In genomic region chr17:36231318-36231717, GRCm38 (mm10) we compare ENCODE assay signal across 9 mouse cellular contexts. TPM values are rescaled to one million over a fixed set of nuclear protein-coding genes. Genes with fewer than 3 reads are reported as not detected.
DNase-seq lines count a peak whose midpoint lies in the region; ATAC-seq and TF ChIP-seq lines count a peak whose summit lies in the region.
"Had no signal": no experiment of that assay in that cellular context is flagged by ENCODE, and none has a peak within 500 bp of the region (broad histone marks: within the 10 kb centered on the region; RNA-seq: fewer than 3 reads in every experiment).

No protein-coding gene starts in this region.

- TF ChIP-seq CTCF in embryonic fibroblast, embryonic 13.5 days (IDR thresholded peaks at IDR 0.05; ENCODE audit: borderline replicate concordance, insufficient read depth, low read length): peak; percentile 52; the same call in 1 of the 2 replicates

- peak; percentile 100 for DNase-seq in CD4-positive, CD25-positive, alpha-beta regulatory T cell, adult 2 months (ENCODE audit: low read depth, low spot score)
- DNase-seq in neural tube, embryonic 10.5 days (ENCODE audit: extremely low spot score, low spot score): peak; percentile 100
- peak; percentile 82 for DNase-seq in kidney, postnatal 10 days
- peak; percentile 64 for DNase-seq in lung, postnatal 25 days (ENCODE audit: low spot score)
- peak; percentile 70 to 74 for DNase-seq in spleen, postnatal 36 days (ENCODE audit: low spot score in 2 of 2)

- WGBS in neural tube, embryonic 15.5 days: 8% methylated on average over 36 of the region's 36 CpGs

- peaks cover 50% of the 10 kb centered on the region for H3K27me3 ChIP-seq in neural tube, embryonic 15.5 days (replicated peaks)

- no peaks in the 10 kb centered on the region for H3K36me3 ChIP-seq in neural tube, embryonic 15.5 days

- H3K9ac ChIP-seq in neural tube, embryonic 15.5 days (replicated peaks): no peak overlapping the region

- no peak overlapping the region for H3K4me3 ChIP-seq in neural tube, embryonic 15.5 days (replicated peaks)
- no peak overlapping the region for H3K4me3 ChIP-seq in embryonic fibroblast, embryonic 13.5 days (ENCODE audit: insufficient read depth, low read length)

- H3K9me3 ChIP-seq in neural tube, embryonic 15.5 days (replicated peaks): no peaks in the 10 kb centered on the region

- no peak overlapping the region for H3K27ac ChIP-seq in neural tube, embryonic 15.5 days (replicated peaks)
- H3K27ac ChIP-seq in embryonic fibroblast, embryonic 13.5 days (ENCODE audit: insufficient read depth, low read length): no peak overlapping the region
- H3K27ac ChIP-seq: macrophage had no signal

- H3K4me1 ChIP-seq in neural tube, embryonic 15.5 days: no peaks in the 10 kb centered on the region
- no peaks in the 10 kb centered on the region for H3K4me1 ChIP-seq in embryonic fibroblast, embryonic 13.5 days (ENCODE audit: control insufficient read depth, insufficient read depth, low read length)

- TF ChIP-seq POLR2A in embryonic fibroblast, embryonic 13.5 days (IDR thresholded peaks at IDR 0.05; ENCODE audit: low read depth, low read length): no peak

- no peak overlapping the region for H3K4me2 ChIP-seq in neural tube, embryonic 15.5 days

- no peak for ATAC-seq in CD4-positive, CD25-positive, alpha-beta regulatory T cell, adult 4 months
- ATAC-seq in neural tube, embryonic 15.5 days (ENCODE audit: low FRiP score): no peak

RNA-seq across cellular contexts. Expression of gene Rpp21, which starts 26.6 kb away (rescaled TPM):
- polyA plus RNA-seq in CD4-positive, CD25-positive, alpha-beta regulatory T cell, adult 4 months (2017; shearing (Covaris generic)): 100 to 1,000 TPM; 191 to 211 TPM
- polyA plus RNA-seq in neural tube, embryonic 15.5 days (2015; fragmentation: Nextera tagmentation; extraction: Ambion mirVana): 140 and 149 TPM in 2 replicates
- 19.5 and 20.3 TPM in 2 replicates for polyA plus RNA-seq in embryonic fibroblast, embryonic 13.5 days (2011; ENCODE audit: insufficient read length, low read depth, missing spikeins)

RNA-seq across cellular contexts. Expression of gene Trim39, which starts 40.7 kb away (rescaled TPM):
- polyA plus RNA-seq in CD4-positive, CD25-positive, alpha-beta regulatory T cell, adult 4 months (2017; shearing (Covaris generic)): 10 to 100 TPM; 17.2 to 25.9 TPM
- polyA plus RNA-seq in neural tube, embryonic 15.5 days (2015; fragmentation: Nextera tagmentation; extraction: Ambion mirVana): 23.7 and 26.7 TPM in 2 replicates
- polyA plus RNA-seq in embryonic fibroblast, embryonic 13.5 days (2011; ENCODE audit: insufficient read length, low read depth, missing spikeins): 13.2 and 13.8 TPM in 2 replicates

RNA-seq across cellular contexts. Expression of gene H2-T3, which starts 41.2 kb away (rescaled TPM):
- 1 to 10 TPM in 1 of 2 experiments, under 1 TPM in 1; 0.95 to 1.3 TPM for polyA plus RNA-seq in CD4-positive, CD25-positive, alpha-beta regulatory T cell, adult 4 months (2017; shearing (Covaris generic))
- polyA plus RNA-seq in neural tube, embryonic 15.5 days (2015; fragmentation: Nextera tagmentation; extraction: Ambion mirVana): 0.57 TPM in 1 of 2 replicates, not detected in the other
- polyA plus RNA-seq in embryonic fibroblast, embryonic 13.5 days (2011; ENCODE audit: insufficient read length, low read depth, missing spikeins): not detected in 2 replicates
- polyA plus RNA-seq: macrophage had no signal

RNA-seq across cellular contexts. Expression of gene H2-M10.2, which starts 55.0 kb away (rescaled TPM):
- under 1 TPM in 1 of 2 experiments, not detected in 1; 0.39 TPM for polyA plus RNA-seq in CD4-positive, CD25-positive, alpha-beta regulatory T cell, adult 4 months (2017; shearing (Covaris generic))
- 0.18 and 0.27 TPM in 2 replicates for polyA plus RNA-seq in neural tube, embryonic 15.5 days (2015; fragmentation: Nextera tagmentation; extraction: Ambion mirVana)
- not detected in 2 replicates for polyA plus RNA-seq in embryonic fibroblast, embryonic 13.5 days (2011; ENCODE audit: insufficient read length, low read depth, missing spikeins)
- polyA plus RNA-seq: macrophage had no signal
